In the genomic region with DNA sequence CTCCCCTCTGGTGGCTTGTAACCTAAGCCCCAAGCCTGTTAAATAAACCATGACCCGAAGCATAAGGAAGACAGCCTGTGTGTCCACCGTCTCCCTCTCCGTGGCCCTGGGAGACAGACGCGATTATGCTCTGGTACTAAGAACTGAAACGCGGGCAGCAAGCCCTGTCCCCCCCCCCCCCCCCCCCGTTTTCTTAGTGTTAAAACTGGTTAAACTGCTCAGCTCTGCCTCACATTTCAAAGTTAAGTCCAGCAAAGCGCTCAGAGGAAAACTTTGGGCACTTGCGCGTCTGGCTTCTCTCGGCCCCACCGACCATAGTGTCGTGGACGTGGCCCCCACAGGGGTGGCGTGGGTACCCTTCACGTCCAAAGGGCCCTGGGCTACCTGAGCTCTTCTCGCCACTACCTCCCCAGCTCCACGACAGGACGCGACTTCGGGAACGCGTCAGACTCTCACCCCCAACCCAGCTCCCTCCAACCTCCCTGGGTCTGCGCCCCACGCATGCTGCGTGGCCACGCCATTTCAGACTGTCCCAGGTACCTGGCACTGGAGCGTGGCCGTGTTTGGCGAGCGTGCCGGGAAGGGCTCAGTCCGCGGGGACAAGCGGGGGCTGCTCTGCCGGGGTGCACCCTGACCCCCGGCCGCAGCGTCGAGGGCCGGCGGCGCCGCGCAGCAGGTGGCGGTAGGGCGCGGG, we compare ENCODE assay signal across 8 mouse cellular contexts. TPM values are rescaled to one million over a fixed set of nuclear protein-coding genes. Genes with fewer than 3 reads are reported as not detected.
DNase-seq lines count a peak whose midpoint lies in the region; ATAC-seq lines count a peak whose summit lies in the region.

No protein-coding gene starts in this region.

- H3K4me1 ChIP-seq in hindbrain, embryonic 13.5 days (replicated peaks) = peaks cover 10% of the 10 kb centered on the region
- peaks cover 9% of the 10 kb centered on the region for H3K4me1 ChIP-seq in midbrain, embryonic 13.5 days (replicated peaks)

- H3K4me2 ChIP-seq in hindbrain, embryonic 13.5 days = peak overlapping the region; percentile 91
- H3K4me2 ChIP-seq in midbrain, embryonic 13.5 days (replicated peaks) = peak overlapping the region; percentile 90

- H3K9ac ChIP-seq in hindbrain, embryonic 13.5 days = peak overlapping the region; percentile 72
- H3K9ac ChIP-seq in midbrain, embryonic 13.5 days (replicated peaks) = peak overlapping the region; percentile 63; the same call in 1 of the 2 replicates

- no peak overlapping the region for H3K27ac ChIP-seq in hindbrain, embryonic 13.5 days
- H3K27ac ChIP-seq in midbrain, embryonic 13.5 days = no peak overlapping the region

- peak; percentile 52 for ATAC-seq in cerebellum, adult (ENCODE audit: insufficient number of reproducible peaks, low FRiP score, low TSS enrichment)
- peak; percentile 64 for ATAC-seq in hindbrain, embryonic 13.5 days (ENCODE audit: low FRiP score)
- ATAC-seq in midbrain, embryonic 13.5 days = peak; percentile 81

- H3K4me3 ChIP-seq in hindbrain, embryonic 13.5 days = peak overlapping the region; percentile 64
- H3K4me3 ChIP-seq in midbrain, embryonic 13.5 days (replicated peaks) = peak overlapping the region; percentile 64

- no peak for DNase-seq in cerebellum, postnatal 36 days
- DNase-seq in right cerebral cortex, postnatal 25 days = peak; percentile 47
- no peak for DNase-seq in right cerebral cortex, adult 18-20 months
- DNase-seq in urinary bladder, adult 2 months (ENCODE audit: low spot score) = no peak
- no peak for DNase-seq in gastrocnemius, postnatal 4 days (ENCODE audit: low spot score in 2 of 2)

- WGBS in hindbrain, embryonic 13.5 days = 5% methylated on average over 49 of the region's 49 CpGs
- 4% methylated on average over 49 of the region's 49 CpGs for WGBS in midbrain, embryonic 13.5 days

- no peaks in the 10 kb centered on the region for H3K9me3 ChIP-seq in hindbrain, embryonic 13.5 days
- no peaks in the 10 kb centered on the region for H3K9me3 ChIP-seq in midbrain, embryonic 13.5 days

- peaks cover 40% of the 10 kb centered on the region for H3K27me3 ChIP-seq in hindbrain, embryonic 13.5 days
- peaks cover 38% of the 10 kb centered on the region for H3K27me3 ChIP-seq in midbrain, embryonic 13.5 days

- H3K36me3 ChIP-seq in hindbrain, embryonic 13.5 days = no peaks in the 10 kb centered on the region
- H3K36me3 ChIP-seq in midbrain, embryonic 13.5 days = no peaks in the 10 kb centered on the region

RNA-seq across cellular contexts. Expression of gene 2010300C02Rik, which starts 0.7 kb away (rescaled TPM):
- 1.6 and 1.7 TPM in 2 replicates for polyA plus RNA-seq in hindbrain, embryonic 13.5 days (2015; fragmentation: Nextera tagmentation; extraction: Ambion mirVana)
- polyA plus RNA-seq in midbrain, embryonic 13.5 days (2015; fragmentation: Nextera tagmentation; extraction: Ambion mirVana) = 0.83 and 0.85 TPM in 2 replicates
- polyA plus RNA-seq in urinary bladder, adult 2 months (2012; rRNA removed) = 3.7 and 4.0 TPM in 2 replicates
- total RNA-seq in gastrocnemius, postnatal 4 days (2021) = under 1 TPM; 0.59 to 0.65 TPM
